Mouse (Mus musculus) liver, embryonic 14 days (tissue): ENCODE results near the gene Dnajc13. TPM values are rescaled to one million over a fixed set of nuclear protein-coding genes. Genes with fewer than 3 reads are reported as not detected.

Experiments
- polyA plus RNA-seq: library from polyadenylated mRNA; depleted of rRNA; stranded (reverse); fragments of >200 nt; gene quantifications from 2 replicates; pipeline ENCODE4 v1.2.3, GENCODE M21; 2012; rRNA removed

Dnajc13 gene
- 11.1 and 16.3 TPM in 2 replicates for polyA plus RNA-seq

DNA sequence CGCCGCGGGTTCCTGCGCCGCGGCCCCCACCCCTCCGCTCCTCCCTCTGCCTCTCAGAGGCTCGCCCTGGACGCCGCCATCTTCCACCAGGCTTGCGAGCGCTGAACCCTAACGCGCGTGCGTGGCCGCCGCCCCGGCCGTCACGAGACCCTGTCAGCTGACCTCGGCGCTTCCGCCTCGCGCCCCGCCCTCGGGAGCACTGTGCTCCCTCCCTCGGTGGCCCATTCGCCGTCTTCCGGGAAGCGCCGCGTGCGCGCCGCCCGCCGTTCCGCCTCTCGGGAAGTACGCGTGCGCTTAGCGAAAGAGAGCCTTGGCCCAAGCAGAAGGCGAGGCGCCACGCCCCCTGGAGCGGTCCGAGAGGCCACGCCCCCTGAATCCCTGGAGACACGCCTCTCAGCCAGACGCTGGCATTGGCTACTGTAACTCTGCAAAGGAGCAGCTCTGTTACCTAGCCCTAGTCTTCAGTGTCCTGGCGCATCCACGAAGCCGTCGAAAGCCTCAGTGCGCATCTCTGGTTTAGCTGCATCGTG is at the start of gene Dnajc13:
Gene Dnajc13, minus strand, starts transcription at position 108 of the 530 bp plus-strand sequence.

DNA sequence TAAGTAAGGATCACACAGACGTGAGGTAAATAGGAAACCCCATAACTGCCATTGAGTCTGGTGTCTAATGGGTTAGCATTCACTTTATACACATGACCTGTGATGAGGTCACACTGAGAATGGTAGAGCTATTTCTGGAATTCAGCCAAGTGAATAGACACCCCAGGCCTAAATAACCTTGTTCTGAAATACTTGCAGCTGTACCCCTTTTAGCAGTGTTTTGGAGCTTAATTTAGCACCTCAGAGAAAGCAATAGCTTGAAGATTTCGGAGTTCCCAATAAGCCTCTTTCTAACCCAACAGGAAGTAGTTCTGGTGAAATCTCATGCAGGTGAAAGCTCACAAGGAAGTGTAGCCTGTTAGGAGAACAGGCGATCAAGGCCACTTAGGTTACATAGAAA is 135.9 kb downstream of the Dnajc13 start, which contains the start of gene Ackr4:
Gene Ackr4, minus strand, starts transcription at position 101 of the 400 bp plus-strand sequence.

Other genes with a start within 250 kb of the Dnajc13 start
- gene Gm28305, start 222.3 kb downstream of the Dnajc13 start, polyA plus RNA-seq = not detected in 2 replicates
- 15.1 and 16.4 TPM in 2 replicates for gene Uba5, start 199.8 kb downstream of the Dnajc13 start, polyA plus RNA-seq
- 12.6 and 14.8 TPM in 2 replicates for gene Acad11, start 199.6 kb downstream of the Dnajc13 start, polyA plus RNA-seq
- gene Ackr4, start 136.0 kb downstream of the Dnajc13 start, polyA plus RNA-seq = 0.12 and 0.24 TPM in 2 replicates
- gene Acpp, start 74.8 kb upstream of the Dnajc13 start, polyA plus RNA-seq = 0.15 and 0.22 TPM in 2 replicates